Mouse (Mus musculus) forebrain, embryonic 12.5 days (tissue): ENCODE data around the gene Nebl. TPM values are rescaled to one million over a fixed set of nuclear protein-coding genes. Genes with fewer than 3 reads are reported as not detected.
A peak's percentile ranks its signal among the peaks of the same experiment; 100 is the strongest.

ENCODE experiments used
- ATAC-seq: fragments of 200-750 bp; cut with Nextera tagmentation; 2 replicates; pipeline ENCODE4 v1.8.0; 2017; ENCODE audit warnings: moderate TSS enrichment; ENCODE audit not compliant: low FRiP score
- H3K27ac ChIP-seq: fragments of 300-500 bp; sonication (generic); 2 replicates; pipeline ENCODE4 v1.5.1; 2016; ENCODE audit warnings: mild to moderate bottlenecking
- H3K27me3 ChIP-seq: fragments of 300-500 bp; sonication (generic); 2 replicates; pipeline ENCODE4 v1.6.1; 2016; ENCODE audit warnings: mild to moderate bottlenecking
- H3K36me3 ChIP-seq: fragments of 300-500 bp; sonication (generic); replicated peaks from 2 replicates; pipeline ENCODE4 v1.6.1; 2016; ENCODE audit warnings: mild to moderate bottlenecking
- H3K4me1 ChIP-seq: fragments of 300-500 bp; sonication (generic); 2 replicates; pipeline ENCODE4 v1.6.1; 2016
- H3K4me2 ChIP-seq: fragments of 300-500 bp; sonication (generic); 2 replicates; pipeline ENCODE4 v1.6.1; 2016; ENCODE audit warnings: mild to moderate bottlenecking, moderate library complexity
- H3K4me3 ChIP-seq: fragments of 300-500 bp; sonication (generic); replicated peaks from 2 replicates; pipeline ENCODE4 v1.5.1; 2016; ENCODE audit warnings: mild to moderate bottlenecking
- H3K9ac ChIP-seq: fragments of 300-500 bp; sonication (generic); 2 replicates; pipeline ENCODE4 v1.6.1; 2016; ENCODE audit warnings: mild to moderate bottlenecking
- H3K9me3 ChIP-seq: fragments of 300-500 bp; sonication (generic); 2 replicates; pipeline ENCODE4 v1.6.1; 2016
- WGBS: fragments of 180-500 bp; shearing (Covaris S2); methylation state at CpG from one replicate; pipeline ENCODE4 v1.1.7; 2016; 5-methylcytosine and 5-hydroxymethylcytosine counted together
- polyA plus RNA-seq: library from polyadenylated mRNA; unstranded; fragments of >200 nt; fragmentation: Nextera tagmentation; extraction: Ambion mirVana; gene quantifications from 2 replicates; pipeline ENCODE4 v1.2.1, GENCODE M21; 2016

Gene Nebl
- polyA plus RNA-seq, 1 experiment from 2014 or later = 6.5 TPM

- 51% methylated on average over 10 of the region's 10 CpGs for WGBS
- no peak for ATAC-seq
- no peak overlapping the region for H3K9ac ChIP-seq
- no peaks in the 10 kb centered on the region for H3K4me1 ChIP-seq
- no peak overlapping the region for H3K27ac ChIP-seq
- no peak overlapping the region for H3K4me2 ChIP-seq
- no peaks in the 10 kb centered on the region for H3K9me3 ChIP-seq
- no peaks in the 10 kb centered on the region for H3K36me3 ChIP-seq
- no peak overlapping the region for H3K4me3 ChIP-seq
- H3K27me3 ChIP-seq = no peaks in the 10 kb centered on the region
These were observed 81.0 kb downstream of the Nebl start for GRCm38 (mm10) chr2:17650147-17650834.

DNA sequence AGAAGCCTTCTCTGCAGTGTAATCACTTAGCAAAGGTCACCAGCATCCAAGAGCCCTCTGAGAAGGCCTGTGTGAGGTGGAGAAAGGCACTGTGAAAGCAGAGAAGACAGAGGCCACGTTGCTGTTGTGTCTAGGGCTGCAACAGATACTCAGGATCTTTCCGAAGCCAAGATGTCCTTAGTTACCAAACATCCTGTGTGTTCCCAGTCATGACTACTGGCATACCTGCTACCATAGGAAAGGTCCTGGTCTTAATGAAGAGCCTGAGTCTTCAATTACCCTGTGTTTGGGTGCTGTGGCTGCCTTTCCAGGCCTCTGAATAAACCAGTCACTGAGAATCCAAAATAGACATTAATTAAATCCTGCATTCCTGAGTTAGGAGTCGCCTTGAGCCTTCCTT is 81.5 kb downstream of the Nebl start:
- ATAC-seq = no peak
- Histone ChIP-seq H3K4me2 (no peak overlapping the region), H3K36me3 (no peaks in the 10 kb centered on the region), H3K4me3 (no peak overlapping the region), H3K9me3 (no peaks in the 10 kb centered on the region), H3K9ac (no peak overlapping the region), H3K27me3 (no peaks in the 10 kb centered on the region), H3K4me1 (no peaks in the 10 kb centered on the region), H3K27ac (no peak overlapping the region)
- WGBS = 36% methylated on average over 3 of the region's 3 CpGs

DNA sequence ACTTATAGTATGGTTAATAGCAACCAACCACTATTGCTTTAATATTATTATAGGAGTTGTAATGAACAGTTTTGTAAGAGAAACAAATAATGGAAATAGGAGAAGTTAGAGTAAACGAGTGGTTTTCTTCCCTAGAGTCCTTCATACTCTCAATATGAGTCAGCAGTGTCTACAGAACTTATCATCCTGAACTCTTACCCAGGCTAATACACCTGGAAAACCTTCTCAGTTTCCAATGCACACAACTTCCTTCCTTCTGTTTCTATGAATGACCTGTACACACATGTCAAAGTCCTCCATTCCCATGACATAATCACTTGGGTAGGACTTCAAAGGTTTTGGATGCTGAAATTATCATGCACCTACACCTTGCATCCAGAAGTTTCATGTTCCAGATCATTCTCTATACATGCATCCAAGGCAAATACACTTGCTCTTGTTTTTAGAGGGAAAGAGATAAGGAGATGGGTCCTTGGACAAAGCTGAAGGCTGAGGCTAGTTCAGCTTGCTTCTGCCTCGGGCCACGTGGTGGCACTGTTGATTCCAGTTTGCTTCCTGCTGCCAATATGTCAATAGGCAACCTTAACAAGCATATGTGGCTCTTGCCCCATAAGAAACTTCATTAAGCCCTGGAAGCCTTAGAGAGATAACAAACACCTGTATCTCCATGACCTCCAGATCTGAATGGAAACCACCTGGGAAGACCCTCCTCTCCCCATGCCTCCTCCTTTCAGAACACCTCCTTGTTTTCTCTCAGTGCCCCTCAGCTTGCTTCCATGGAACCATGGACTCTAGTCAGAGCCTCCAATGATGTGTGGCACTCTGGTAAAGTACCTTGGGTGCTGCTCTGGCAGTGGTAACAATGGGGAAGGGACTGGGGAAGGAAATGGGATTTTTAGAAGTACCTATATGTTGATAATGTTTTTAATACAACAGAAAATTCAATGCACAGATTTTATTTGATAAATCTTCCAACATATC is 86.7 kb downstream of the Nebl start:
- 32% methylated on average over 3 of the region's 3 CpGs for WGBS
- Histone ChIP-seq H3K4me3 (no peak overlapping the region), H3K4me1 (no peaks in the 10 kb centered on the region), H3K27ac (no peak overlapping the region), H3K9ac (no peak overlapping the region), H3K4me2 (no peak overlapping the region), H3K36me3 (no peaks in the 10 kb centered on the region), H3K9me3 (no peaks in the 10 kb centered on the region), H3K27me3 (peaks cover 29% of the 10 kb centered on the region; the same call in 1 of the 2 replicates)
- ATAC-seq = peak; percentile 72

DNA sequence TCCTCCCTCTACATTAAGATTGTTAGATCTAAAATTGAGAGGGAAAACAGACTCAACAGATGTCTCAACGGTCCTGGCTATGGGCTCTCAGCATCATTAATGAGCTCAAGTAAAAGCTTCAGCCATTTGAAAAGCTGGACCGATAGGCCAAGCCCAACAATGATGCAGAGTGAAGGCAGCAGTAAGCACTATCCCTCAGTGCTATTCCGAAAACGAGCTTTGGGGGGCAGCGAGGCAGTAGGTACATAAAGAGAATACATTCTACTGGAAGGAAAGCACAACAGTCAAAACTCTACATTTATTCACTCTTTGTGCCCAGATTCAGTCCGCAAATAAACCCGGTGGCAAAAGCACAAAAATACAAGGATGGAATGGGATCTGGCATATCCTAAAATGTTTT is 87.4 kb downstream of the Nebl start:
- Histone ChIP-seq H3K36me3 (no peaks in the 10 kb centered on the region), H3K27me3 (peaks cover 29% of the 10 kb centered on the region; the same call in 1 of the 2 replicates), H3K4me1 (peaks cover under 1% of the 10 kb centered on the region; the same call in 1 of the 2 replicates), H3K27ac (no peak overlapping the region), H3K9me3 (no peaks in the 10 kb centered on the region), H3K4me2 (no peak overlapping the region), H3K4me3 (no peak overlapping the region), H3K9ac (no peak overlapping the region)
- ATAC-seq = no peak
- WGBS = 45% methylated on average over 7 of the region's 7 CpGs

DNA sequence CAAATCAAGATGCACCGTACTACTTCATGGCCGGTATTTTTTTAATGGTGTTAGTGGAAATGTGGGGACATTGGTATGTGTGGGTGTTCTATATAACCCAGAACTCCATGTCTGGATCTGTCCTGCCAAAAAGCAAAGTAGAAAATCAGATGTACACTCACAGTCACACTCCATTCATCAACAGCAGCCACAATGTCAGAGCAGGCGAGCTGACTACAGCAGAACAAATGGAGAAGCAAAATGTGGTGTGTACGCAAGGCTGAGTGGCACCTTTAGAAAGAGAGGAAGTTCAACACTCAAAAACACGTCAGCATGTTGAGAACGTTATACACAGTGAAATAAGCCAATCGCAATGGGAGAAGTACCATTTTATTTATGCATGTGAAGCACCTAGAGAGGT is 88.5 kb downstream of the Nebl start:
- no peak overlapping the region for H3K9ac ChIP-seq
- H3K27ac ChIP-seq = no peak overlapping the region
- H3K9me3 ChIP-seq = no peaks in the 10 kb centered on the region
- 91% methylated on average over 7 of the region's 7 CpGs for WGBS
- no peak overlapping the region for H3K4me3 ChIP-seq
- peaks cover 32% of the 10 kb centered on the region; the same call in 1 of the 2 replicates for H3K27me3 ChIP-seq
- H3K36me3 ChIP-seq = no peaks in the 10 kb centered on the region
- peaks cover 5% of the 10 kb centered on the region; the same call in 1 of the 2 replicates for H3K4me1 ChIP-seq
- H3K4me2 ChIP-seq = no peak overlapping the region
- ATAC-seq = no peak

DNA sequence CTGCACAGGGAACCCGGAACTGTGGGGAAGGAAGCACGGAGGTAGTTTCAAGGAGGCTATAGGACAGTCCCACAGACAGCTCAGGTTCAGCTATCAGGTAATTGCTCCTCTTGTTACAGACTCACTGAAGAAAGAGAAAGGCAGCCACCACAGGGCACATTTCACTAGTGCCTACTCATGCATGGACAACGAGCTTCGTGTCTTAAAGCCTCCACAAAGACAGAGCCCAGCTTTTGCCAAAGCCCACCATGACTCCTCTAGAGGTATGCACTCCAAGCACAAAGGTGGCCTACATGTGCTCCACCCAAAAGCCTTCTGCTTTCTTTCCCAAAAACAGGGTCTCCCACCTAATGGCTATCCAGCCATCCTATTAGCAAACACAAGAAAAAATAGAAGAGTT is 90.4 kb downstream of the Nebl start:
- ATAC-seq = no peak
- Histone ChIP-seq H3K4me3 (no peak overlapping the region), H3K27ac (no peak overlapping the region), H3K9me3 (no peaks in the 10 kb centered on the region), H3K27me3 (peaks cover 42% of the 10 kb centered on the region), H3K9ac (no peak overlapping the region), H3K4me1 (peaks cover 5% of the 10 kb centered on the region; the same call in 1 of the 2 replicates), H3K4me2 (no peak overlapping the region), H3K36me3 (no peaks in the 10 kb centered on the region)
- 56% methylated on average over 4 of the region's 4 CpGs for WGBS

- Histone ChIP-seq H3K4me2 (no peak overlapping the region), H3K9me3 (no peaks in the 10 kb centered on the region), H3K4me1 (peaks cover 5% of the 10 kb centered on the region; the same call in 1 of the 2 replicates), H3K27me3 (peaks cover 42% of the 10 kb centered on the region), H3K36me3 (no peaks in the 10 kb centered on the region), H3K27ac (no peak overlapping the region), H3K9ac (no peak overlapping the region), H3K4me3 (no peak overlapping the region)
- 1% methylated on average over 5 of the region's 5 CpGs for WGBS
- peak; percentile 75; the same call in 1 of the 2 replicates for ATAC-seq
These were observed 92.6 kb downstream of the Nebl start for GRCm38 (mm10) chr2:17638631-17639030.

DNA sequence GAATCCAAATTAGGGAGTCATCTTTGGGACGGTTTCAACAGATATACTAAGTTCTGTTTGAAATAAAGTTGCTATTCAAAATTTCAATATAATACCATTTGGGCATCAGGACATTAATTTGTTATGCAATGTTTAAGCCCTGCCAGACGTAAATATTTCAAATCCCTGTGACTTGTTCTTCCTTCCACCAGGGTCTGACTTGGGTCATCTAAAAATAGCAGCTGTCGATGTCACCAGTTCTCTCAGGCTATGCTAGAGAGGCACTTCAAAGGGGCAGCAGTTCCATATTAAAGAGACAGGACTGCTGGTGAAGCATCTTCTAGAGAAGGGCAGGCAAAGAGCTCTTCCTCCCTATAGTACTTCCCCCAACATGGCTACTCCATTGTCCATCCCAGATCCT is 107.3 kb downstream of the Nebl start:
- H3K4me2 ChIP-seq = no peak overlapping the region
- ATAC-seq = no peak
- H3K4me1 ChIP-seq = no peaks in the 10 kb centered on the region
- H3K4me3 ChIP-seq = no peak overlapping the region
- whole genome bisulfite sequencing = 81% methylated on average over 3 of the region's 3 CpGs
- no peak overlapping the region for H3K27ac ChIP-seq
- H3K36me3 ChIP-seq = no peaks in the 10 kb centered on the region
- no peak overlapping the region for H3K9ac ChIP-seq
- no peaks in the 10 kb centered on the region for H3K27me3 ChIP-seq
- no peaks in the 10 kb centered on the region for H3K9me3 ChIP-seq

GRCm38 (mm10) chr2:17610259-17610658 is 121.0 kb downstream of the Nebl start:
- Histone ChIP-seq H3K4me2 (no peak overlapping the region), H3K4me1 (peaks cover 5% of the 10 kb centered on the region), H3K9me3 (no peaks in the 10 kb centered on the region), H3K4me3 (no peak overlapping the region), H3K36me3 (no peaks in the 10 kb centered on the region), H3K27ac (0 out of 2 replicates have a peak overlapping the region, but pooled peaks have one; percentile 46), H3K27me3 (no peaks in the 10 kb centered on the region), H3K9ac (no peak overlapping the region)
- WGBS = 22% methylated on average over 3 of the region's 3 CpGs
- peak; percentile 23; the same call in 1 of the 2 replicates for ATAC-seq

DNA sequence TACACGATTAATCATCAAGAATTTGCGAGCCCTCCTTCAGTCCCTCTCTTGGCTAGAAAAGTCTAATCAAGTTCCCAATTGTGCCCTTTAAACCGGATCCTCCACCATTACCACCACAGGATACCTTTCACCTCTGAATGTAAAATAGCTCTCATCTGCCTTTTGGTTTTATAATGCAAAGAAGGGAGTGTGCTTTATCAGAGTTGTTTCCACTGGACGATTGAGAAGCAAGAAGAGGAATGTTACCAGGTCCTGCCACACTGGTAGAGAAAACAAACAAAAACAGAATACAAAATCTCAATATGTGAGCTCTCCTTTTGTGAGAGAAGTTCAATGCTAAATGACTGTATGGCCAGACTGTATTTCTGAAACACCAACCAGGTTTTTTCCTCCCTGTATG is 127.7 kb downstream of the Nebl start:
- no peaks in the 10 kb centered on the region for H3K4me1 ChIP-seq
- no peak overlapping the region for H3K4me2 ChIP-seq
- no peak overlapping the region for H3K4me3 ChIP-seq
- ATAC-seq = no peak
- no peaks in the 10 kb centered on the region for H3K36me3 ChIP-seq
- H3K27me3 ChIP-seq = no peaks in the 10 kb centered on the region
- H3K9me3 ChIP-seq = no peaks in the 10 kb centered on the region
- no peak overlapping the region for H3K27ac ChIP-seq
- 64% methylated on average over 4 of the region's 4 CpGs for WGBS
- no peak overlapping the region for H3K9ac ChIP-seq

DNA sequence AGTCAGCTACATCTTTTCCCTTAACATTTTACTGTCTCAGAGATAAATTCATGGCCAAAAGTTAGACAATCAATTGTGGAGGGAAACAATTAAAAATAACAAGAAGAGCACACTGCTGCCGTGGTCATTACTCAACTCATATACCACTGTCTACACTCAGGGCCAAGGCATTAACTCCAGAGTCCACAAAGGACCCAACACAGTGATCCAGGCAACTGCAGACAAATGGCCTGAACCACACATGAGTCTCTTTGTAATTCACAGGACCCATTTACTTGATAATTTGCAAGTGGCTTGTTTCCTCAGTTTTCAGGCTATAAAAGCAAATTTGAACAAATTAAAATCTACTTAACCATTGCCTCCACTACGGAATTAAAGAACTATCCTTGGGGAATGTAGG is 130.6 kb downstream of the Nebl start:
- H3K4me1 ChIP-seq = no peaks in the 10 kb centered on the region
- H3K4me3 ChIP-seq = no peak overlapping the region
- WGBS = 64% methylated on average over 2 of the region's 2 CpGs
- no peak overlapping the region for H3K9ac ChIP-seq
- no peaks in the 10 kb centered on the region for H3K27me3 ChIP-seq
- H3K9me3 ChIP-seq = no peaks in the 10 kb centered on the region
- H3K27ac ChIP-seq = no peak overlapping the region
- ATAC-seq = no peak
- no peak overlapping the region for H3K4me2 ChIP-seq
- no peaks in the 10 kb centered on the region for H3K36me3 ChIP-seq

GRCm38 (mm10) chr2:17599860-17600259 is 131.4 kb downstream of the Nebl start:
- H3K27me3 ChIP-seq = no peaks in the 10 kb centered on the region
- no peaks in the 10 kb centered on the region for H3K36me3 ChIP-seq

More at GRCm38 (mm10) chr2:17599860-17600259, 131.4 kb downstream of the Nebl start:
- Histone ChIP-seq H3K4me1 (no peaks in the 10 kb centered on the region), H3K4me3 (no peak overlapping the region), H3K9me3 (no peaks in the 10 kb centered on the region), H3K4me2 (no peak overlapping the region), H3K27ac (no peak overlapping the region), H3K9ac (no peak overlapping the region)
- WGBS = 15% methylated on average over 4 of the region's 4 CpGs
- ATAC-seq = no peak; the same call in 1 of the 2 replicates
